Mouse (Mus musculus): Measurements from ENCODE around the gene Gm3264.
"Not testable (repeated sequence)": the region's sequence is repeated elsewhere in the genome, so short reads cannot be mapped to it uniquely, and the experiment has no call there.

Gene Gm3264

DNA sequence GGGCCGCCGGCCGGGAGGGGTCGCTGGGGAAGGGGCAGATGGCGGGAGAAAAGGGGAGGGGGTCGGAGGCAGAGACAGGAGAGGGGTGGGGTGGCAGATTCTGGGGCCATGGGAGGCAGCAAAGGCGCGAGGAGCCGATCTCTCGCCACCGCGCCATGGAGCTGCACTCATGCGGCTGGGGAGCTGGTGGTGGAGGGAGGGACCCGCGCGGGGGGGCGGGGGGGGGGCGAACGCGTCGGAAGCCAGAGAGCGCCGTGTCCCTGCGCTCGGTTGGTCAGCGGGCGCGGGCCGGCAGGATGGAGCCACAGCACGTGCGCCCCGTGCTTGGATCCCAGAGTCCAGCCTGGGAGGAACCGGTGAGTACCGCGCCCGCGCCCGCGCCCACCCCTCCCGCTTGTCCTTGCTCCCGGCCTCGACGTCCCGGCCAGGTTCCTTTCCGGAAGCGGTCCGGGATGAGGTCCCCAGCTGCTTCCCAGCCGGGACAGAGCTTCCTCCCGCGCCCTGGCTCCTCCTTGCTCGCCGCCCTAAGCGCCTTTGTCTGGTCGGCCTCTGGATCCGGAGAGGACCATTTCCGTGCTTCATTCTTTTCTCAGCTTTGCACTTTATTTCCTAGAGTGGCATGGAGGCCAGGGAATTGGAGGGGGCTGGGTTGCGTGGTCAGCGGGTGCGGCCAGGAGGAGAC is at the start of gene Gm3264:
TSS of gene Gm3264 (plus strand) at position 278 of the 682 bp plus-strand sequence.
- not testable (repeated sequence) for DNase-seq (ENCODE audit: low spot score in 2 of 2)

DNA sequence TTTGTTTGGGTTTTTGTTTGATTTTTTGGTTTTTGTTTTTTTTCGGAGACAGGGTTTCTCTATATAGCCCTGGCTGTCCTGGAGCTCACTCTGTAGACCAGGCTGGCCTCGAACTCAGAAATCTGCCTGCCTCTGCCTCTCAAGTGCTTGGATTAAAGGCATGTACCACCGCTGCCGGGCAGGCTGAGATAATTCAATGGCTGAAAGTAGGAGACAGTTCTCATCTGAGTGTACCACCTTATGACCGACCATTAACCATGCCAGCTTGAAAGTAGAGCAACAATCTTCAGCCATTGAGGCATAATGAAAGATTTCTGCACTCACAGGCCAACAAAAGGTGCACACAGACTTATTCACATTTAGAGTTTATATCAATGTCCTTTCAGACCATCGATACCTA is 49.0 kb upstream of the Gm3264 start:
- DNase-seq (ENCODE audit: low spot score in 2 of 2) = not testable (repeated sequence)

DNA sequence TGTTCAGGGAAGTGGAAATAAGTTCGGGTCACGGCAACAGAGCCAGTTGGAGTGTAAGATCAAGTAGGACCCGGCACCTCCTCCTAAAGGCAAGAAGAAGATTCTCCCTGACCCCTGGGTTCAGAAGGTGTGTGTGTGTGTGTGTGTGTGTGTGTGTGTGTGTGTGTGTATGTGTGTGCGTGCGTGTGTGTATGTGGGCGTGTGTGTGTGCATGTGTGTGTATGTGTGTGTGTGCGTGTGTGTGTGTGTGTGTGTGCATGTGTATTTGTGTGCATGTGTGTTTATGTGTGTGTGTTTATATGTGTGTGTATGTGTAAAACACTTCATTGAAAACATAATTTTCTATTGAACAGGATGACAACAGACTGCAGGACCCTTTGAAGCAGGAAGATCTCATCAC is 33.4 kb upstream of the Gm3264 start:
- DNase-seq (ENCODE audit: low spot score in 2 of 2) = not testable (repeated sequence)

DNA sequence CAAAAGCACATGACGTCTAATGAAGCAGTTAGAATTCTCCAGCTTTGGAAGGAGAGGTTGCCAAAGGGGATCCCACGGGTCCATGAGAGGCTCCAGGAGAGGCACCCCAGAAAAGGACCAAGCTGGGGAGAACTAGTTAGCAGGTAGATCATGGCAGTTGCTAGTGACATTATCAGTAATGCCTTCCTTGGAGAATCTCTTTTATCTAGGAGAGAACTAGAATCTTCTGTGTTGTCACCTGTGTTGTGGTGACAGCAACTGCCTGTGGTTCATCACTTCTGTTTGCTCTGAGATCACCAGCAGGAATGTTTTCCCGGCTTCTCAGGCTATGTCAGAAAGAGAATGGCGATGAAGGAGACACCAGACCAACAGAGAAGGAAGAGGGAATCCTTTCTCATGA is 17.6 kb upstream of the Gm3264 start, which contains the start of gene Gm3269:
TSS of gene Gm3269 (plus strand) at position 301 of the 400 bp plus-strand sequence.
- not testable (repeated sequence) for DNase-seq (ENCODE audit: low spot score in 2 of 2)

DNA sequence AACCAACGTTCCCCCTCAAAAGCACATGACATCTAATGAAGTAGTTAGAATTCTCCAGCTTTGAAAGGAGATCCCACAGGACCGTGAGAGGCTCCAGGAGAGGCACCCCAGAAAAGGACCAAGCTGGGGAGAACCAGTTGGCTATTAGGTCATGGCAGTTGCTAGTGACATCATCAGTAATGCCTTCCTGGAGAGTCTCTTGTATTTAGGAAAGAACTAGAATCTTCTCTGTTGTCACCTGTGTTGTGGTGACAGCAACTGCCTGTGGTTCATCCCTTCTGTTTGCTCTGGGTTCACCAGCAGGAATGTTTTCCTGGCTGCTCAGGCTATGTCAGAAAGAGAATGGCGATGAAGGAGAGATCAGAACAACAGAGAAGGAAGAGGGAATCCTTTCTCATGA is 36.7 kb downstream of the Gm3264 start, which contains the start of gene Gm3278:
TSS of gene Gm3278 (plus strand) at position 301 of the 400 bp plus-strand sequence.
- not testable (repeated sequence) for DNase-seq (ENCODE audit: low spot score in 2 of 2)

All from left cerebral cortex, adult 9 months (tissue).